Mouse (Mus musculus): ENCODE data around the gene Hist1h2bp. TPM values are rescaled to one million over a fixed set of nuclear protein-coding genes. Genes with fewer than 3 reads are reported as not detected.
"Not testable (repeated sequence)": the region's sequence is repeated elsewhere in the genome, so short reads cannot be mapped to it uniquely, and the experiment has no call there.

Hist1h2bp gene
- polyA plus RNA-seq, 1 experiment from 2014 or later, result 1.7 TPM

DNA sequence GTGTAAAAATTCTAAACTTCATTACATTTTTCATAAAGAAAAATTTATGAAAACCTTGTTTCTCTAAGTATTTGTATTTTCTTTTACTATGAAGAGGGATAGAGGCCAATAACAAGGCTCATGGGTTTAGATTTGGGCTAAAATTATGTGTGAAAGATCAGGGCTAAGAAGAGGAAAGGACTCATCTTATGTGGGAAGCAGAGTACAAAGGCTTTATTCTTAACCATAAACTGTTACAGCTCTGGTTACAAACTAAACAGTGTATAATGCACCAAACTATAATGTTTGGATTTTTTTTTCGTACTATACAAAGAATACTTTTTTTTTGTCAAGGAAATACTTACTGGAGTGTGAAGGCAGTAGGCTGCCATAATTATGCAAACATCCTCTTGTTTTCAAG is 31.6 kb upstream of the Hist1h2bp start:
- no peaks in the 10 kb centered on the region for H3K9me3 ChIP-seq
- H3K27me3 ChIP-seq, result no peaks in the 10 kb centered on the region
- ATAC-seq, result no peak
- no peak overlapping the region for H3K27ac ChIP-seq
- H3K36me3 ChIP-seq, result no peaks in the 10 kb centered on the region
- peaks cover 23% of the 10 kb centered on the region for H3K4me1 ChIP-seq (replicated peaks)
- WGBS, result 69% methylated on average over 1 of the region's 1 CpGs
- no peak overlapping the region for H3K9ac ChIP-seq (replicated peaks)
- no peak overlapping the region for H3K4me3 ChIP-seq (replicated peaks)
- no peak overlapping the region for H3K4me2 ChIP-seq (replicated peaks)

DNA sequence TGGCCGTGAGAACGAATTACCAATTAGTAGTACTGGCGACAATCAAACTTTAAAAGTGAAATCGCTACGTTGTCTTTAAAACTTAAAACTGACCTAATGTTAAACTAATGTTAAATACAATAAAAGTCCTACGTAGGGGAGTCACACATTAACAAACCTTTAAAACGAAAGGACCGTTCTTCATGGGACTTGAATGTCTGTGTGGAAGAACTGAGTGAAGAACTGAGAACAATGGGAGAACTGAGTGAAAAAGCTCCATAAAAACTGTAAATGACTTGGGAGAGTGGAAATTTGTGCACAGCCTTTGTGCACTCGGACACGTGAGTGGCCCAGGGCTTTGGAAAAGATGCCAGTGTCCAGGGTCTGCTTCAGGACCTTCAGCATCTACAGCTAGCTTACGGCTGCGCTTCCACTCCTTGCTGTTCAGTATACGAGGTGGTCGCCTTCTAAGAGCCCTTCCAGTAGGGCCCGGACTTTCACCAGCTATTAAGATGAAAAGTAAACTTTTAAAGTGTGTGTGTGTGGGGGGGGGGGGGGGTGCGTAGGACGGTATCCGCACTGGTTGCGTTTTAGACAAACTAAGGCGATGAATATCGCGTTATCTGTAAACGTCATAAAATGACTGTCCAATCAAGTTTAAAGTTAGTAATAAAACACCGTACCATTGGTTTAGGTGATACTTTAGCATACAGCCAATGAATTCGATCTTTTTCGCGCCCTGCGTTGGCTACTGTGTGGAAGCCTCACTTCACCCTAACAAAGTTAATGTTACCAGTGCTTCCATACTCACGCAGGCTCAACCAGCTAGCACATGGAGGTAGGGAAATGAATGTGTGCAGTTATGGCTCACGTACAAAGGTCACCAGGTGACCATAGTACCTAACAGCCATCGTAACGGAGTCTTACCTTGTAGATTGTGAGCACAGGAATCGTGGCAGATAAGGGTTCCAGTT is 8.2 kb upstream of the Hist1h2bp start:
- H3K27me3 ChIP-seq, result no peaks in the 10 kb centered on the region
- peak; percentile 93 for ATAC-seq
- H3K9me3 ChIP-seq, result no peaks in the 10 kb centered on the region
- peak overlapping the region; percentile 88 for H3K27ac ChIP-seq
- peak overlapping the region; percentile 53 for H3K4me3 ChIP-seq (replicated peaks)
- WGBS, result 5% methylated on average over 33 of the region's 33 CpGs
- H3K4me1 ChIP-seq (replicated peaks), result peaks cover 34% of the 10 kb centered on the region
- H3K36me3 ChIP-seq, result no peaks in the 10 kb centered on the region
- peak overlapping the region; percentile 95 for H3K4me2 ChIP-seq (replicated peaks)
- peak overlapping the region; percentile 83 for H3K9ac ChIP-seq (replicated peaks)

DNA sequence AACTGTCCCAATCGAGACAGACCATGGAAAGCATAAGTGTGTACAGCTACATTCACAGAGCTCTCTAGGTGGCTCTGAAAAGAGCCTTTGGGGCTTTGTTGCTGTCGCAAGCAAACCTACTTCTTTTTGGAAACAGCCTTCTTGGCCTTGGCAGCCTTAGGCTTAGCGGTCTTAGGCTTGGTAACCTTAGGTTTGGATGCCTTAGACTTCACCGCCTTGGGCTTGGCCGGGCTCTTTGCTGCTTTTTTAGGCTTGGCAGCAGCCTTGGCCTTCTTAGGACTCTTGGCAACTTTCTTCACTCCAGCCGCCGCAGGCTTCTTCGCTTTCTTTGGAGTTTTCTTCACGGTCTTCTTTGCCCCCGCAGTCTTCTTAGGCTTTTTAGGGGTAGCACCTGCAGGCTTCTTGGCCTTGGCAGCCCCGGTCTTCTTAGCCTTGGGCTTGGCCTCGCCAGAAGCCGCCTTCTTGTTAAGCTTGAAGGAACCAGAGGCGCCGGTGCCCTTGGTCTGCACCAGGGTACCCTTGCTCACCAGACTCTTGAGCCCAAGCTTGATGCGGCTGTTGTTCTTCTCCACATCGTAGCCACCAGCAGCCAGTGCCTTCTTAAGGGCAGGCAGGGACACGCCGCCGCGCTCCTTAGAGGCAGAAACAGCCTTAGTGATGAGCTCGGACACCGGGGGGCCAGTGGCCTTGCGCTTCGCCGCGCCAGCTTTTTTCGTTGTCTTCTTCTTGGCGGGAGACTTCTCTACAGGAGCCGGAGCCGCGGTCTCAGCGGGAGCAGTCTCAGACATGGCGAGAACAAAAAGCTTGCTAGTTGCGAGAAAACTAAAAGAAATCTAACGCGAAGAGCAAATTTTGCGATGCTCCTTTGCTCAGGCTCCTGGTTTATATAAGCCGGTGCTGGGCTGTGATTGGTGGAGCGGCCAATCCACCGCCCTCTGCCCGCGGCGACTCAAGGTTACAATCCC is 7.2 kb upstream of the Hist1h2bp start, which contains the start of gene Hist1h1b:
Gene Hist1h1b, minus strand, starts transcription at position 859 of the 965 bp plus-strand sequence.
- H3K4me2 ChIP-seq (replicated peaks), result peak within 1 kb of the TSS; percentile 95
- no peaks in the 10 kb centered on the region for H3K36me3 ChIP-seq
- no peaks in the 10 kb centered on the region for H3K27me3 ChIP-seq
- H3K27ac ChIP-seq, result peak within 1 kb of the TSS; percentile 88
- peak within 1 kb of the TSS; percentile 53 for H3K4me3 ChIP-seq (replicated peaks)
- no peaks in the 10 kb centered on the region for H3K9me3 ChIP-seq
- WGBS, result under 1% methylated on average over 44 of the region's 44 CpGs
- ATAC-seq, result peak; percentile 12
- H3K9ac ChIP-seq (replicated peaks), result peak within 1 kb of the TSS; percentile 83
- peaks cover 37% of the 10 kb centered on the region for H3K4me1 ChIP-seq (replicated peaks)

DNA sequence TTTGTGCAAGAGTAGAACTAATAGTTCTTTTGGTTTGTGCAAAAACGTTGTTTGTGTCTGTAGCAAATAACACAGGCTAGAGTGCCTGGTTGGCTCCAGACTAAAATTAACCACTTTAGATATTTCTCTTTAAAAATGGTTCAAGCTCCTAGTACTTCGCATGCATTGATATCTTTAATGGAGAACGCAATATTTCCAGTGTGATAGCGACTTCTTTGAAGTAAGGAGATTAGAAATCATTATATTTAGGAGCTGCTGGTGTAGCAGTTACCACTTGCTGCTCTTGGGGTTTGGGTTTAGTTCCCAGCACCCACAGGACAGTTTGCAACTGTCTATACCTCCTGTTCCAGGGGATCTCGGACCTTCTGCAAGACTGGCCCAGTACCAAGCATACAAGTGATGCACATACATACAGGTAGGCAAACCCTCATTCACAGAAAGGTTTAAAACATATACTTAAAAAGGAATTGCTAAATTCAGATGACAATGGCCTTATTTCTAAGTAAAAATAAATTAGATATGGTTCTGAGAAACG is 6.2 kb upstream of the Hist1h2bp start:
- WGBS, result 46% methylated on average over 6 of the region's 6 CpGs
- no peaks in the 10 kb centered on the region for H3K27me3 ChIP-seq
- no peak overlapping the region; the same call in 1 of the 2 replicates for H3K4me3 ChIP-seq (replicated peaks)
- no peaks in the 10 kb centered on the region for H3K36me3 ChIP-seq
- peak overlapping the region; percentile 95 for H3K4me2 ChIP-seq (replicated peaks)
- ATAC-seq, result no peak
- peaks cover 42% of the 10 kb centered on the region for H3K4me1 ChIP-seq (replicated peaks)
- H3K9me3 ChIP-seq, result no peaks in the 10 kb centered on the region
- no peak overlapping the region for H3K9ac ChIP-seq (replicated peaks)
- no peak overlapping the region for H3K27ac ChIP-seq

DNA sequence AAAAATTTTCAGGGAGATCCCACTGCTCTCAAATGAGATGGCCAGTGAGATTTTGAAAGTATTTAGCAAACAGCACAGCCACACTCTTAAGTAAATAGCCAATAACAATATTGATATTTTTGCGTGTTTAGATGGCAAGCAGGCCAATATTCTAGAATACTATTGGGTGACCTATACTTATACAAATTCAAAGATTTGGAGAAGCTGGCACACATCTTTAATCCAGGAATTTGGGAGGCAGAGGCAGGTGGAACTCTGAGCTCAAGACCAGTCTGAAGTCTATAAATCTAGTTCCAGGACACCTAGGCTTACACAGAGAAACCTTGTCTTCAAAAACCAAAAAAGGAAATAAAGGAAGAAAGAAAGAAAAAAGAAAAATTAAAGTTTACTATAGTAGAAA is 5.6 kb upstream of the Hist1h2bp start:
- 96% methylated on average over 1 of the region's 1 CpGs for WGBS
- Histone ChIP-seq H3K27me3 (no peaks in the 10 kb centered on the region), H3K36me3 (no peaks in the 10 kb centered on the region), H3K9me3 (no peaks in the 10 kb centered on the region), H3K27ac (no peak overlapping the region), H3K4me2 (replicated peaks) (no peak overlapping the region), H3K4me3 (replicated peaks) (no peak overlapping the region), H3K4me1 (replicated peaks) (peaks cover 45% of the 10 kb centered on the region), H3K9ac (replicated peaks) (no peak overlapping the region)
- no peak for ATAC-seq

DNA sequence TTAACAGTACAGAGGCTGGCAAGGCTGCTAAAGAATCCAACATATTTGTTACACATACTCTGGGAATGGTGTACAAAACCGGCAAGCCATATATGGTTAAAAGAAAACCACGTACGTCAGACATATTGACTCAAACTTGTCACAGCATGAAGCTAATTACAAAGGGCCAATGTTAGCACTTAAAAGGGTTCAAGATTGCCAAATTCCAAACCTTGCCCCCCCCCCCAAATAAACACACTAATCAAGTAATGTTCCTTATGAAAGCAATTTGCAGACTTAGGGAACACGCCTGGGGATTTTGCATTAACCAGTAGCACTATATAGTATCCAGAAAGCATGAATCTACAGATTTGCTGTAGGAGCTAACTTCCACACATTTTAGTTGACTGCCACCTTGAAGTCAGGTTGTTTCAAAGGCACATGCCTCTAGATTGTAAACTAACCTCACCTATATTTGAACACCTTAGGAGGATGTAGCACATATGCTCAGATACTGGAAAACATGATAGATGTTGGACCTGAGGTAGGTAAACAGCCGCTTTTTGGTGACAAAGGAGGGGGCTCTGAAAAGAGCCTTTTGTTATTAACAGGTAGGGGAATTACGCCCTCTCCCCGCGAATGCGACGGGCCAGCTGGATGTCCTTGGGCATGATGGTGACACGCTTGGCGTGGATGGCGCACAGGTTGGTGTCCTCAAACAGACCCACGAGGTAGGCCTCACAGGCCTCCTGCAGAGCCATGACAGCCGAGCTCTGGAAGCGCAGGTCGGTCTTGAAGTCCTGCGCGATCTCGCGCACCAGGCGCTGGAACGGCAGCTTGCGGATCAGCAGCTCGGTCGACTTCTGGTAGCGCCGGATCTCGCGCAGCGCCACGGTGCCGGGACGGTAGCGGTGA is 4.7 kb upstream of the Hist1h2bp start:
- H3K27me3 ChIP-seq, H3K36me3 ChIP-seq, ATAC-seq, H3K9me3 ChIP-seq: not testable (repeated sequence)
- Histone ChIP-seq H3K4me2 (replicated peaks) (peak overlapping the region; percentile 67), H3K27ac (peak overlapping the region; percentile 73), H3K9ac (replicated peaks) (peak overlapping the region; percentile 68), H3K4me3 (replicated peaks) (peak overlapping the region; percentile 42), H3K4me1 (replicated peaks) (peaks cover 45% of the 10 kb centered on the region)
- 1% methylated on average over 14 of the region's 35 CpGs for WGBS

DNA sequence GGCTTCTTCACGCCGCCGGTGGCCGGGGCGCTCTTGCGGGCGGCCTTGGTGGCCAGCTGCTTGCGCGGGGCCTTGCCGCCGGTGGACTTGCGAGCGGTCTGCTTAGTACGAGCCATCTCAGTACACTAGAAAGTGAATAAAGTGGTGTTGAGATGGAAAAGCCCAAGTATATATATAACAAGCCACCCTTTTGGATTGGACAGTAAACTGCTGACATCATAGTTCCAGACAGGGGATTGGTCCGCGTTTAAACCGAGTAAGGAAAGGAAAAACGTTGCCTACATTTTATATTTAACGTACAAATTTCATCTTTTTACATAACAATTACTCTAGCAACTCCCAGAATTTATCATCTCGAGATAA is 4.0 kb upstream of the Hist1h2bp start, which contains the start of gene Hist1h3i:
Gene Hist1h3i, minus strand, starts transcription at position 116 of the 363 bp plus-strand sequence.
- peak within 1 kb of the TSS; percentile 68 for H3K9ac ChIP-seq (replicated peaks)
- peaks cover 47% of the 10 kb centered on the region for H3K4me1 ChIP-seq (replicated peaks)
- peak within 1 kb of the TSS; percentile 42 for H3K4me3 ChIP-seq (replicated peaks)
- peak within 1 kb of the TSS; percentile 67 for H3K4me2 ChIP-seq (replicated peaks)
- H3K27ac ChIP-seq, result peak within 1 kb of the TSS; percentile 73
- 0% methylated on average over 17 of the region's 20 CpGs for WGBS
- peak; percentile 75 for ATAC-seq
- no peaks in the 10 kb centered on the region for H3K9me3 ChIP-seq
- H3K36me3 ChIP-seq, result no peaks in the 10 kb centered on the region
- H3K27me3 ChIP-seq, result no peaks in the 10 kb centered on the region

DNA sequence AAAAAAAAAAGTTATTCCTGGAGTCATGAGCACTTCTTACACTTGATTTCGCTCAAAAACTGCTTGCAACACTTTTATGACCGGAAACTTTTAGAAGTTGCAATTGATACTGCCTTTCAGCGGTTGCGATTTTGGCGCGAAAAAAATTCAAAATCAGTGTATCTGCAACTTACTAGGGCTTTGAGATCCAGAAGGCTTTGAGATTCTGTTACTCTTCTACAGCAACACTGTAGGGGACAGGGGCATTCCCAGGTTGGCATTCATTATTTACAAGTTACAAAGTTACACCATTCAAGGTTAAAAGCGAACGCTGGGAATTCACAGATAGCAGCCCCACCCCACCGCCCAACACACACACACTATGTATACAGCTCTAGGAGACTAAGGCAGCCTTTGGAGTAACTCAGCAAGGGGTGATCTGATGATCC is 3.5 kb upstream of the Hist1h2bp start:
- Histone ChIP-seq H3K9ac (replicated peaks) (no peak overlapping the region; the same call in 1 of the 2 replicates), H3K4me1 (replicated peaks) (peaks cover 48% of the 10 kb centered on the region), H3K36me3 (no peaks in the 10 kb centered on the region), H3K4me2 (replicated peaks) (peak overlapping the region; percentile 67), H3K27me3 (no peaks in the 10 kb centered on the region), H3K27ac (peak overlapping the region; percentile 68), H3K4me3 (replicated peaks) (peak overlapping the region; percentile 42), H3K9me3 (no peaks in the 10 kb centered on the region)
- 3% methylated on average over 9 of the region's 9 CpGs for WGBS
- ATAC-seq, result no peak

DNA sequence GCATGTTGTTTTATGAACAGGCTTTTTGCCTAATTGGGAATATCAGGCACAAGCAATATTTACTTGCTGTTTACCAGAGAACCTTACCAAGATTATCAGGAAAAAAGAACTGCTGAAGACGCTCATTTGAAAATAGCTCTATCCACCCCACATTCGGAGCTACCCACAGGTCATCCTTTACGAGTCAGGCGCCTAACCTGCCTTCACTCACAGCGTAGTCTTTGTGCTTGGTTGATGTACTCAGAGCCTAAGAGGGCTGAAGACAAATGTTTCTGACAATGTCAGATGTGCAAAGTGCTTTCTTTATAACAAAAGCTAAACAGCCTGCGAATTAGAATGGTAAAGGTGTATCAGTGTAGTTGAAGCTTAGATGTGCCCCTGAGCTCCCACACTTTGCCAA is 3.0 kb upstream of the Hist1h2bp start:
- Histone ChIP-seq H3K27ac (peak overlapping the region; percentile 68), H3K4me3 (replicated peaks) (no peak overlapping the region; the same call in 1 of the 2 replicates), H3K27me3 (no peaks in the 10 kb centered on the region), H3K4me2 (replicated peaks) (peak overlapping the region; percentile 67; the same call in 1 of the 2 replicates), H3K9me3 (no peaks in the 10 kb centered on the region), H3K9ac (replicated peaks) (no peak overlapping the region), H3K36me3 (no peaks in the 10 kb centered on the region), H3K4me1 (replicated peaks) (peaks cover 48% of the 10 kb centered on the region)
- ATAC-seq, result no peak
- WGBS, result 20% methylated on average over 6 of the region's 6 CpGs

DNA sequence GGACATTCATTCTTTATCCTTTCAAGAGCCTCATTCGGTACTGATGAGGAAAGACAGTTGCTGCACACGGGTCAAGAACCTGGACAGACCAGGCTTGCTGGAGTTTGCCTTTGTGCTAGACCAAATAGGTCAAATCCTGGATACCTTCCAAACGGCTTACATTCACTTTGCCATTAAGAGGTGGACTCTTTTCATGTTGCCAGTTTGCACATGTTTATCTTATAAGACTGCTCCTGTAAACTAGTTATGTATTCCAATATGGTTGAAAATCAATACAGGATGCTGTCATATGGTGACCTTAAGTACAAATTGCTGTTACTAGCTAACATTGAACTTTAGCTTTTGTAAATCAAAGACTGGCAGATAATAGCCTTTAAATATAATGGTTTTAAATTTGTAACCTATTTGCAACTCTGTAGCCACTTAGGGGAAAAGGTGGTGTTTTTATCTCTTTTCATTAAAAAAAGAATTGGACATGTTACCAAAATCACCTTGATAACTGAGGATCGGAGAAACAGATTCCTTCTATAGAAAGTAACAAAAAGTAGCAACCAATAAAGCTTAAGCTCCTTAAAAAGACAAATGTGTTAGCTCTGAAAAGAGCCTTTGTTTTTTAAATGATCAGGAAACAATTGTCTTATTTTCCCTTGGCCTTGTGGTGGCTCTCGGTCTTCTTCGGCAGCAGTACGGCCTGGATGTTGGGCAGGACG is 917 bp upstream of the Hist1h2bp start:
- Histone ChIP-seq H3K4me3 (replicated peaks) (peak overlapping the region; percentile 39), H3K4me2 (replicated peaks) (peak overlapping the region; percentile 64)
- no peak for ATAC-seq

More for the DNA sequence above, 917 bp upstream of the Hist1h2bp start:
- Histone ChIP-seq H3K9ac (replicated peaks) (peak overlapping the region; percentile 61), H3K9me3 (no peaks in the 10 kb centered on the region), H3K27me3 (no peaks in the 10 kb centered on the region), H3K36me3 (no peaks in the 10 kb centered on the region), H3K4me1 (replicated peaks) (peaks cover 41% of the 10 kb centered on the region), H3K27ac (peak overlapping the region; percentile 84)
- 3% methylated on average over 8 of the region's 8 CpGs for WGBS
